Mouse (Mus musculus): ENCODE measurements around the gene Rbbp4.

Rbbp4 gene

DNA sequence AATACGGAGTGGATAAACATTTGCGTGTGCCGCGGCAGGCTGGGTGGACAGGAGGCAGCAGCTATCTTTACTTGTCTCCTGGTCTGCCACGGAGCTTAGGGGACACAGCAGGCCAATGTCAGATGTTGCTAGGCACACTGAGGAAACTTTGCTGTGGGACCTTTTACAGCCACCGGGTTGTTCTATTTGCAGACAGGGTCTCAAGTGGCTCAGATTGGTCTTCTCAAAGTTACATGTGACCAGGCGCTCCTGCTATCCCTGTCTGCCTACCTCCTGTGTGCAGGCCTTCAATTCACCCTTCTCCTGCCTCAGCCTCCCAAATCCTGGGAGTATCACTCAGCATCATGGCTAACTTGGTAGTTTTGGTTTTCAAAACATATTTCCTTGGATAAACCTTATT is 39.1 kb downstream of the Rbbp4 start:
- DNase-seq (ENCODE audit: extremely low read depth, insufficient read length, low spot score): no peak

DNA sequence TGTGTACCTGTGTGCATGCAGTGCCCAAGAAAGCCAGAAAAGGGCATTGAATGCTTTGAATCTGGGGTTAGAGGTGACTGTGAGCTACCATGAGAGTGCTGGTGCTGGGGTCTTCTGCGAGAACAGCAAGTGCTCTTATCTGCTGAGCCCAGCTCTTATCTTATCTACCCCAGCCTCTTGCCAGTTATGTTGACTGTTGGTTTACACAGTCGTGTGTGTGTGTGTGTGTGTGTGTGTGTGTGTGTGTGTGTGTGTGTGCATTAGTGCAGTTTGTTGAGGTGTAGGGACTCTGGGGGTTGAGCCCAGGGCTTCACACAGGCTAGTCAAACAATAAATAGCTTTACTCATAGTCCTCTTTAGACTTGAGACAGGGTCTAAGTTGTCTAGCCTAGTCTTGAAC is 40.0 kb downstream of the Rbbp4 start:
- DNase-seq (ENCODE audit: extremely low read depth, insufficient read length, low spot score): no peak

DNA sequence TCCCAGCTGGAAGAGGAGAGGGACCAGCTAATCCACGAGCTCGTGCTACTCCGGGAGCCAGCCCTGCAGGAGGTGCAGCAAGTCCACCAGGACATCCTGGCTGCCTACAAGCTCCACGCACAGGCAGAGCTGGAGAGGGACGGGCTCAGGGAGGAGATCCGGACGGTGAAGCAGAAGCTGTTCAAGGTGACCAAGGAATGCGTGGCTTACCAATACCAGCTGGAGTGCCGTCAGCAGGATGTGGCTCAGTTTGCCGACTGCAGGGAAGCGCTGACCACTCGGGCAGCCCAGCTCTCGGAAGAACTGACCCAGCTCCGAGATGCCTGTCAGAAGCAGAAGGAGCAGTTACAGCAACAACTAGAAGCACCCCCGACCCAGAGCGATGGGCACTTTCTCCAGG is 41.5 kb downstream of the Rbbp4 start:
- DNase-seq (ENCODE audit: extremely low read depth, insufficient read length, low spot score): no peak

DNA sequence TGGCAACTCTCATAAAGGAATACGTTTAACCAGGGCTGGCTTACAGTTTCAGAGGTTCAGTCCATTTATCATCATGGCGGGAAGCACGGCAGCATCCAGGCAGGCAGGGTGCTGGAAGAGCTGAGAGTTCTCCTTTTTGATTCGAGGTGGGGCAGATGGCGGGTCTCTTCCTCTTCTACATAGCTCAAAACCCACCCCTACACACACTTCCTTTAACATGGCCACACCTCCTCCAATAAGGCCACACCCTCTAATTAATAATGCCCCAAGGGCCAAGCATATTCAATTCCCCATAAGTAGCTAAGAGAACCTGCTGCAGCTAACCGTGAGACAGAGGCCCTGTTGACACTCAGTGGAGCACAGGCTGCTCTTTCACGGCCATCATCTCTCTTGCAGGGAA is 42.3 kb downstream of the Rbbp4 start:
- no peak for DNase-seq (ENCODE audit: extremely low read depth, insufficient read length, low spot score)

DNA sequence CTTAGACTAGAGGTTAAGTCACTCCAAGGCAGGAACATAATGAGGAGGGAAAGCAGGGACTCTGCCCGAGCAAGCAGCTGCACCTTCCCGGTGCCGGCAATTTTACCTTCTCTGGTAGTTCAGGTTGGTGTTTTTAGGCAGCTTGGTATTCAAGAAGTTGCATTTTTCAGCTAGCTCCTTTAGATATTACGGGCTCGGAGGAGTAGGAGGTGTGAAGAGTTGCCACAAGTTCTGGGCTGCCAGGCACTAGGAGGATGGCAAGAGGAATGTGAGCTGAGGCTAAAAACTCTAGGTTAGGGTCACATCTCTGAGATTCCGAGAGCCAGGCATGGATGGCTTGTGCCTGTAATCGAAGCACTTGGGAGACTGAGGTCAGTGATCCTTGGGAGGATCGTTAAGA is 45.5 kb downstream of the Rbbp4 start:
- DNase-seq (ENCODE audit: extremely low read depth, insufficient read length, low spot score): no peak

DNA sequence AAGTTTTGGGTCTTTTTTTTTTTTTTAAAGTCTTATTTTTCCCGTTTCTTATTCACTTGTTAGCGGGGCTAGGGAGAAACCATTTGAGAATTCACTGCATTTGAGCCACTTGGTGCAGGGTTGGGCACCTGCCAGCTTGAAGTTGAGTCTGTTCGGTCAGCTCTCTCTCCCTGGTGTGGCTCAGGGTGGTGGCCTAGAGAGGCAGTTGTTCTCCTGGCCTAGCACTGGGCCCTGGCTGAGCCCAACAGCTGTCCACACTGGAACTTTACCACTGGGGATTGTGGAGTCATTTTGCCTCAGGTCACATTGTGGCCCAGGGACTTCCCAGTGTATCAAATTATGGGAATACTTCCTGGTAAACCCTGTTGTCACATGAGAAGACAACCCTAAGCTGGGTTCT is 47.1 kb downstream of the Rbbp4 start:
- peak; percentile 64 for DNase-seq (ENCODE audit: extremely low read depth, insufficient read length, low spot score)

DNA sequence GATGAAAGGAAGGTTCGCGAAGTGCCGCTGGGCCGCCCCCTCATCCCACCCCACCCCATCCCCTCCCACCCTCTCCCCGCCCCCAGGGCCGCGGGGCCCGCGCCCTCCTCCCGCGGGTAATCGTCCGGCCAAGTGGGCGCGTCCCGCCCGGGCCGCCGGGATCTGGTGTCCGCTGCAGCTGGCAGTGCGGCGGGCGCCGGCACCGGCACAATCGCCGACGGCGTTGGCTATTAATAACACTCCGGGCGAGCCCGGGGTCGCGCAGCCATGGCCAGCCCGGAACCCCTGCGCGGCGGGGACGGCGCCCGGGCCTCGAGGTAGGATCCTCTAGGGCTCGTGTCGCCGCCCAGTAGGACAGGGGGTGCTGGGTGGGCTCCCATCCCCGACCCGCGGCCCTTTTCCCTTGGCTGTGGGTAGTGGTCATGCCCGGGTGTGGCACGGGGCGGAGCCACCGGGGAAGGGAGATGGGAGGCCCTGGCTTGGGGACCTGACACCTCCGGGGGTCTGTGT is 47.6 kb downstream of the Rbbp4 start, which contains the start of gene Sync:
Gene Sync (plus strand): TSS at position 146 of the 510 bp plus-strand sequence.
- peak; percentile 70 for DNase-seq (ENCODE audit: extremely low read depth, insufficient read length, low spot score)

DNA sequence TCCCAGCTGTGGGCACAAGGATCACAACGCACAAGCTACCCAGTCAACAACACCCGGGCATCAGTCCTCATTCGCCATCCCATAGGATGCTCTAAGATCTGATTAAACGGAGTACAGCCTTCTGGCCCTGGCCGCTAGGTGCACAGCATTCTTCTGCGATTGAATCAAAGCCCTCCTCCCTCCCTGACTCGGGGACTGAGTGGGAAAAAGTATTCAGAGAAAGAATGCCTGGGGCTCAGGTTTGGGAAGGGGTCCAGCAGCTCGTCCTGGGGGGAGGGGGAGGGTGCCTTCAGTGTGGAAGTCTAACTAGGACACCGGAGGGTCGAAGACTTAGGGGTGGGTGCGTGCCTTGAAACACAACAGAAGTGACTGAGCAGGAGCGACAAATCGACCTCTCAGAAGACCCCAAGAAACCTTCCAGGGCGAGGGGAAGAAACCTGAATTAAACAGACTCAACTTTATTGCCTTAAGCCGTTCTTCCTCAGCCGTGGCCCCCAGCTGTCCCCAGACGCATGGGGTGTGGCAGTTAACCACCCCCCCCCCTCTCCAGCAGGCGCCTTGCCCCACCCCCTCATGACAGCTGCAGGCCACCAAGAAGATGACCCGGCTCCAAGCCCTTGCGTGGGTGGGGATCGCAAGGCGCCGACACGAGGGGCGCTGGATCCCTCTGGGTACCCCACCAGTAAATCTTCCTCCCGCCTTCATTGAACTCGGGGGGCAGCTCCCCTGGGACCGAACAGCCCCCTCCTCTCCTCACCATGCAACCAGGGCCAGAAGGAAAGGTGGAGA is 48.3 kb downstream of the Rbbp4 start:
- DNase-seq (ENCODE audit: extremely low read depth, insufficient read length, low spot score): peak; percentile 69

DNA sequence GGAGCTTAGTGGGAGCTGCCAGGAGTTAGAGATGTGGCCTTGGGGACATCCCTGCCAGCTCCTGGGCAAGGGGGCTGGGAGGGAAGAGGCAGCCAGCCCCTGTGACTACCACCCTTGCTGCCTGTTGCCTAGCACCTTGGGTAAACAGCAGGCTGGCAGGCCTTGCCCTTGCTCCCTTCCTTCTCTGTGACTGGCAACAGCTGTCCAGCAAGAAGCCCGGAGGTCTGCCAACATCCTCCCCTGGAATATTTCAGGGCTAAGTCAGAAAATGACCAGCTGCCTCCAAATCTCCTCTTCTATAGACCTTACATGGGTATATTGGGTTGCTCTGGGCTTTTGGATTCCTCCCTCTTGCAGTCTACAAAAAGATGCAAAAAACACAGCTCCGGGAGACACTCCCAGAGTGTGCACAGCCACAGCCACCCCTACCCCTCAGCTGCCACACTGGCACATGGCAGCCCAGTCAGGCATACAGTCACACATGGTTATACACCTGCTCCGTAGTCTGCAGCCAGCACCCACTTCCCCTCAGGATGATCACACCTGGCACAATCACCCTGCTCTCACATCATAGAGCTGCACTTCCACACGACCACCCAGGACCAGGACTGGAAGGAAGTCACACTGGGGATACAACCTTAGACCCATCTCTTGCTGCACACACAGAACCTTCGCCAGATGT is 49.0 kb downstream of the Rbbp4 start:
- DNase-seq (ENCODE audit: extremely low read depth, insufficient read length, low spot score): peak; percentile 73

DNA sequence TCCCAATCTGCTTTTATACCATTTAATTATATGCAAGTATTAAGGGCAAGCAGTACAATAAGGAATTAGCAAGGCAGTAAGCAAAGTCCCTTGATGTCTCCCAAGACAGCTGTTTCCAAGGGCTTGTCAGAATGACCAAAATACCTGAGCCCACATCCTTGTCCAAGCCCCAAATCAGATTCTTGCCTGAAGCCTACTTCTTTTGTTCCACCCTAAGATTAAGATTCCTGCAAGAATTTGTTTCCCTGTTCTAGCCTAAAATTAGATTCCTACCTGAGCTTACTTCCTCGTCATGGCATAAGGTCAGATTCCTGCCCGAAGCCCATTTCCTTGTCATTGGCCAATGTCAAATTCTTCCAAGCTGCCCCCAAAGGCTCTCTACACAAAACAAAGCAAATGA is 50.5 kb downstream of the Rbbp4 start:
- no peak for DNase-seq (ENCODE audit: extremely low read depth, insufficient read length, low spot score)

DNA sequence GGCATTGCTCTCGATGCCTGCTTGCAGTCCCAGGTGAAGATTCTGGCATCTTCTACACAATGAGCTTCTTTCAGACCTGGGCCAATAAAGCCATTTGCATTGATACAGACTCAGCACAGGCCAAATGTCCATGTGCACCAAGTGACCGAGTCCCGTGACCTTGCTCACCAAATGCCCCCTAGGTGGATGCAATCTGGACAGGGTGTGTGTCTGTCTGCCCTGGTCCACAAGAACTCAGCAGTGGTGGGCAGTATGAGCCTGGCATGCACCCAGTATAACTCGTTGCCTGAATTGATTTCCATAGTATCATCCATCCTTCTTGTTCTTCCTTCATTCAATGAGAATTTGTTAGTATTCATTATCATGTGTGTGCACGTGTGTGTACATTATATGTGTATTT is 51.9 kb downstream of the Rbbp4 start:
- no peak for DNase-seq (ENCODE audit: extremely low read depth, insufficient read length, low spot score)

DNA sequence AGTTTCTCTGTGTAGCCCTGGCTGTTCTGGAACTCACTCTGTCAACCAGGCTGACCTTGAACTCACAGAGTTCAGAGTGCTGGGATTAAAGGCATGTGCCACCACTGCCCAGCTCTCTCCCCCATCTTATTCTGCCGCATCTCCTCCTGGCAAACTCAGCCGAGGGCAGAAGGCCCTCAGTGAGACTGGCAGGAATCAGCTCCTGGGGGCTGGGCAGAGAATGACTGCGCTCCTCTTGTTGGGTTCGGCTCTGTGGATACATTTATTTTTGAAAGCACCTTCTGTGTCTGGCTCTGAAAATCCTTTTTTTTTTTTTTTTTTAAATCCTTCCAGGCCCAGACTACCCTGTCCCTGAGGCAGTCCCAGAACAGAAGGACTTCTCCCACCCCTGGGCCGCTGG is 52.4 kb downstream of the Rbbp4 start:
- DNase-seq (ENCODE audit: extremely low read depth, insufficient read length, low spot score): no peak

DNA sequence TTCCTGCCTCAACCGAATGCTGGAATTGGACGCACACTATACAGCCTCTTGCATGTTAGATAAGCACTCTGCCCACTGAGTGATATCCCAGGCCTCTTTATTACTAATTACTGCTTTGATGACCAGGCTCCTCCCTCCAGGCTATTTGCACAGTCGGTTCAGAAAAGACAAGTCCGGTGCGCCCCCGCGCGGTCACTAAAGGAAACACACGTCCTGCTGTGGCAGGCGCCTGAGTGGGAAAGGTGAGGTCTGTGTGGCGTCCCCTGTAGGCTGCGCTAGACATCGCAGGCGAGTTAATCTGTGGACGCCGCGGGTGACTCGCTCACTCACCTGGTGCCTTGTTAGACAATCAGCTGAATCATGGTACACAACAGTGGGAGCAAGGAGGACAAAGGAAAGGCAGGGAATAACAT is 58.7 kb downstream of the Rbbp4 start:
- DNase-seq (ENCODE audit: extremely low read depth, insufficient read length, low spot score): peak; percentile 77

DNA sequence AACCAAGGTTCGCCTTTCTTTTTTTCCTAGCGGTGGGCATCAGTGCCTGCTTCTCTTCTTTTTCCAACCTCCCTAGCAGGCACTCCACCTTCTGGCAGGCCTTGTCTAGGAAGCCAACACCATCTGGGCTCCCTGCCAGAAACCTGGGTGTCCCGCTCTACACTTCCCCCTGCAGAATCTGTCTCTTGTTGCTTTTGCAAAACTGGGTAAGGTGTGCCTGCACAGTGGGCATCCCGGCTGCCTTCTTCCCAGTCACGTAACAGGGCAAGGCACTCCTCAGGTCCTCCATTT is 62.5 kb downstream of the Rbbp4 start:
- peak; percentile 48 for DNase-seq (ENCODE audit: extremely low read depth, insufficient read length, low spot score)

DNA sequence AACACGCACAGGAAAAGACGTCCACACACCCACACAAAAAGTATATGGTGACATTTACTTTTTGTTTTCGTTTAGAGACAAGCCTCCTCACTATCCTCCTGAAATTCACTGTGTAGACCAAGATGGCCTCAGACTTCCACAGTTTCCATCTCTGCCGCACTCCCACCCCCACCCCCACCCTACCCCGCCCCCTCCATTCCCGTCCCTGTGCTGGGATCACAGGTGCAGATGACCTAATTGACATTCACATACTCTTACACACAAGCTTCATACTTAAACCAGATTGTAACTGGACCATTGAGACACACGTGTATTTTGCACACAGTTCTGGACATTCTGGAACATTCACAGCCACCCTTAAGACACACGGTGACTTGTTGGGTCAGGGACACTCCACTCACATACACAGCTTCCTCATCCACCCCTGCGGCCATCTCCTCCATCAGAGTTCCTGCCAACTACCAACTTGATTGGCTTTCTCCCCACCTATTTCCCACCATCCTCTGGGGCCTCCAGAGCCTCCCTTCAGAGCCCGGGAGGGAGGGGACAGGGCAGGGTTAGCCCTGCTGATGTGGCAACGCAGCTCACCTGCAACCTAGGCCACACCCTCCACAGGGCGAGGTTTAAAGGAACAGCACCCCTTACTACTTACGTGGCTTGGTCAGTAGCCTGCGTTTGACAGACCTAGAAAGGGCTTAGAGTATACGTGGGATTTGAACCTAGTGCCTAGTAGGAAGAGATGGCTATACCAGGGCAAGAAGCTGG is 63.0 kb downstream of the Rbbp4 start:
- DNase-seq (ENCODE audit: extremely low read depth, insufficient read length, low spot score): no peak

DNA sequence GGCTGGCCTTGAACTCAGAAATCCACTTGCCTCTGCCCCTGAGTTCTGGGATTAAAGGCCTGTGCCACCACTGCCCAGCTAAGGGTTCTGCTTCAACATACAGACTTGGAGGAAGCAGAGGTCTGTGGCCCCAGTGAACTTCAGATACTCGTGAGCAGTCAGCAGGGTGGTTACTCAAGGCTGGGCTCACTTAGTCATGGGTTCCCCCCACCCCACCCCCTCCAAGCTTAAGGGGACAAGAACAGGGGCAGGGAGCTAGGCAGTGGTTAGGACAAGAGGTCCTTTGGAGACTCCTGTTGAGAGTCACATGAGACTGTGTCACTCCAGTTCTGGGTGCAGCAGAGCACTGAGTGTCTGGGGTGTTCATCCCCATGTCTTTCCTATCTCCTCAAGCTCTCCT is 66.5 kb downstream of the Rbbp4 start:
- DNase-seq (ENCODE audit: extremely low read depth, insufficient read length, low spot score): no peak

DNA sequence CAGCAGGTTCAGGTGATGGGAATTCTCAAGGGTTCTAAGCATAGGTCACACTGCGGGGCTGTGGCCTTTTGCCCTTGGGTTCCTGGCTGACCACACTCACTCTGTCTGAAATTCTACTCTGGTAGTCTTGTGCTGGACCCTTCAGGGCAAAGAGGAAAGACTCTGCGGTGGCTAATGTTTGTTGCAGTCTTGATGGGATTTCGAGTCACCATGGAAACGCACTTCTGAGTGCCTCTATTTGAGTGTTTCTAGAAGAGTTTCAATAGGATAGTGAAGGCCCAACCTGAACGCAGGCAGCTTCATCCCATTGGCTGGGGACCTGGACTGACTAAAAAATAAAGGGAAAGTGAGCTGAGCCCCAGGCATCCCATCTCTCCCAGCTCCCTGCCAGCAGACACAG is 68.3 kb downstream of the Rbbp4 start:
- no peak for DNase-seq (ENCODE audit: extremely low read depth, insufficient read length, low spot score)

DNA sequence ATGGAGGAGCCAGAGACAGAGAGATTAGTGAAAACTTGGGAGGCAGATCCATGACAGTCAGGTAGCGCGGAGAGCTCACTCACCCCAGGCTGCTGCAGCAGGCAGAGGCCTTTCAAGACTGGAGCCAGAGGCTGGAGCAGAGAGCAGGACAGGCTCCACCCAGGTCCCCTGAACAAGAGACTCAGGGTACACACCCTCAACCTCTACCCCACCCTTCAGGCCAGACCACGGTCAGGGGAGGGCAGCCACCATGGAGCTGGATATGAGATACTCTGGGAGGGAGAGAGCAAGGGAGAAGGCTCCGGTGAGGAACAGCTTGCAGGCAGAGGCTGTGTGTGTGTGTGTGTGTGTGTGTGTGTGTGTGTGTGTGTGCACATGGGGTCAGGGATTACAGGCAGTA is 69.0 kb downstream of the Rbbp4 start:
- no peak for DNase-seq (ENCODE audit: extremely low read depth, insufficient read length, low spot score)

DNA sequence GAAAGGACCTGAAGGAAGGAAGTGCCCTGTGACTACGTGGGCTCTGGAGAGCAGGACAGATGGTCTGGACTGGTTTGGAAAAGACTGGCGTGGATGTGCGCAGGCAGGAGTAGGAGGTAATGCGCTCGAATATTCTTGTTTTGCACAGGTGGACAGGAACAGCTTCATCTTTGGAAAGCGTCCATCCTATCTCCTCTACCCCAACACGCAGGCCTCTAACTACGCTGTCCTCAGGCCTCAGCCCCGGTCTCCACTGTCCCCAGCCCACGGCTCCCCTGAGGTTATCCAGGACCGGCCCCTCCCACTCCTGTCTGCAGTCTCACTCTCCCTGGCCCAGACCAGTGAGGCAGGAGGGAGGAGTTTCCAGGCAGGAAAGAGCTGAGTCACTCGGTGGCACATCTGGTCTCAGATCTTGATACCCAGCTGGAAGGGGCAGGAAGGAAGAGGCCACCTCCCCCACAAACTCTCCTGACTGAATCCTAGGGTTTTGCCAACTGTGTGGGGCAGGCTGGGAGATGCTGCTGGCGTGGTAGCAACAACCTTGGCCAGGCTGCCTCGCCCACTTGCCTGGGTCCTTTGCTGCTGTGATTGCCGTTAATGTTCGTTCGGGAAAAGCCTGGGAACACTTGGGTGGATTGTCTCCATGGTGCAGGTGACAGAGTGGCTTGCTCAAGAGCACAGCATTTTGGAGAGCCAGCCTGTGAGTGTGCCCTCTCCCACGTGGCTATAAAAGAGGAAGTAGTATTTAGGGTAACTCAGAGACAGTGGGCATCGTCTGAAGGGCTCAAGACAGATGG is 71.7 kb downstream of the Rbbp4 start:
- peak; percentile 91 for DNase-seq (ENCODE audit: extremely low read depth, insufficient read length, low spot score)

DNA sequence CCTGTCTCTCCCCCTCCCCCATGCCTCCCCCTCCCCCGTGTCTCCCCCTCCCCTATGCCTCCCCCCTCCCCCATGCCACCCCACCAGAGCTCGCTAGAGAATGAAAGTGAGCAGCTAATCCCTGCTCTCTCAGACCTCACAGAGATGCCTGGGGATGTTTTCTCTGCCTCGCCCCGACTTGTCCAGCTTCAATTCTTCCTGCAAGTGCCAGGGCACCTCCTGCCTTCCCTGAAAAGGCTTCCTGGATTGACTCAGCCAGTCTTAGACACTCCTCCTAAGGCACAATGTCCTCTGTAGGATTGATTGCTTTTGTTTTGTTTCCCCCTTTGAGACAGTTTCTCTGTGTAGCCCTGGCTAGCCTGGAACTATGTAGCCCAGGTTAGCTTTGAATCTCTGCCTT is 74.0 kb downstream of the Rbbp4 start, which contains the start of gene C77080:
Gene C77080 (minus strand): TSS at position 209 of the 400 bp plus-strand sequence.
- no peak for DNase-seq (ENCODE audit: extremely low read depth, insufficient read length, low spot score)

DNA sequence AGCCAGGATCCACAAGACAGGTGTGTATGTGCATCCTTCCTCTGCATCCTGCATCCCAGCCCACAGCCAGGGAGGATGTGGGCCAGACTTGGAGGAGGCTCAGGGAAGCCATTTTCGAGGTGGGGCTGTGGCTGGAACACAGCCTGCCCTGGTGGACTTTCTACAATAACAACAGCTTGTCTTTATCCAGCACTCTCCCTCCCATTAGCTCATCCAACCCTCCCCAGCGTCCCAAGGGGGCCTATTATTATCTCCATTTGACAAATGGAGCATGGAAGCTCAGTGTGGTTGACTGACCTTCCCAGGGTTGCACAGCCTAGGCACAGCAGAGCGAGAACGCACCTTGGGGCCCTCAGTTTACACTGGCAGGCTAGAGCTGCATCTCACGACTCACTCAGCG is 74.5 kb downstream of the Rbbp4 start:
- DNase-seq (ENCODE audit: extremely low read depth, insufficient read length, low spot score): no peak

Data from 3134 (cell line).